Mouse (Mus musculus) liver, embryonic 14.5 days (tissue): ENCODE results near the gene Rbms1.

Source experiments
- CTCF ChIP-seq: IDR thresholded peaks from 2 replicates; pipeline ENCODE4 v1.5.1; 2016; ENCODE audit warnings: antibody characterized with exemption, low read depth, control low read depth
- EP300 ChIP-seq: IDR thresholded peaks from 2 replicates; pipeline ENCODE4 v1.6.1; 2016; ENCODE audit warnings: antibody characterized with exemption, low read depth

GRCm38 (mm10) chr2:60882202-60883042 lies 80.6 kb downstream of the Rbms1 start:
- TF ChIP-seq CTCF (no peak), EP300 (no peak)
